Mouse (Mus musculus): ENCODE results near the gene Akap11.
"Not testable (repeated sequence)": the region's sequence is repeated elsewhere in the genome, so short reads cannot be mapped to it uniquely, and the experiment has no call there.

The Akap11 gene

GRCm38 (mm10) chr14:78536281-78537165 is at the start of gene Akap11:
TSS of gene Akap11 (minus strand) at chr14:78536808.
- DNase-seq (ENCODE audit: low spot score in 2 of 2), result peak; percentile 89 to 92

- no peak for DNase-seq (ENCODE audit: low spot score in 2 of 2)
Measured at GRCm38 (mm10) chr14:78584222-78584621, 47.6 kb upstream of the Akap11 start.

- no peak for DNase-seq (ENCODE audit: low spot score in 2 of 2)
Measured at GRCm38 (mm10) chr14:78583168-78583567, 46.6 kb upstream of the Akap11 start.

- DNase-seq (ENCODE audit: low spot score in 2 of 2), result no peak
Measured at GRCm38 (mm10) chr14:78575899-78576298, 39.3 kb upstream of the Akap11 start.

- no peak for DNase-seq (ENCODE audit: low spot score in 2 of 2)
Measured at GRCm38 (mm10) chr14:78568410-78568809, 31.8 kb upstream of the Akap11 start.

GRCm38 (mm10) chr14:78566431-78566830 is 29.8 kb upstream of the Akap11 start:
- DNase-seq (ENCODE audit: low spot score in 2 of 2), result no peak

GRCm38 (mm10) chr14:78564292-78564691 is 27.7 kb upstream of the Akap11 start:
- no peak for DNase-seq (ENCODE audit: low spot score in 2 of 2)

GRCm38 (mm10) chr14:78563211-78563610 is 26.6 kb upstream of the Akap11 start:
- no peak for DNase-seq (ENCODE audit: low spot score in 2 of 2)

GRCm38 (mm10) chr14:78562121-78562520 is 25.5 kb upstream of the Akap11 start:
- DNase-seq (ENCODE audit: low spot score in 2 of 2), result no peak

GRCm38 (mm10) chr14:78559042-78559441 is 22.4 kb upstream of the Akap11 start:
- DNase-seq (ENCODE audit: low spot score in 2 of 2), result no peak

- not testable (repeated sequence) for DNase-seq (ENCODE audit: low spot score in 2 of 2)
Measured at GRCm38 (mm10) chr14:78554830-78555229, 18.2 kb upstream of the Akap11 start.

GRCm38 (mm10) chr14:78553661-78554060 is 17.1 kb upstream of the Akap11 start:
- no peak for DNase-seq (ENCODE audit: low spot score in 2 of 2)

GRCm38 (mm10) chr14:78548807-78549206 is 12.2 kb upstream of the Akap11 start:
- no peak for DNase-seq (ENCODE audit: low spot score in 2 of 2)

- DNase-seq (ENCODE audit: low spot score in 2 of 2), result no peak
Measured at GRCm38 (mm10) chr14:78541319-78541718, 4.7 kb upstream of the Akap11 start.

- no peak for DNase-seq (ENCODE audit: low spot score in 2 of 2)
Measured at GRCm38 (mm10) chr14:78539821-78540220, 3.2 kb upstream of the Akap11 start.

GRCm38 (mm10) chr14:78538572-78539320 is 2.1 kb upstream of the Akap11 start:
- no peak for DNase-seq (ENCODE audit: low spot score in 2 of 2)

- no peak for DNase-seq (ENCODE audit: low spot score in 2 of 2)
Measured at GRCm38 (mm10) chr14:78537551-78537950, 943 bp upstream of the Akap11 start.

- DNase-seq (ENCODE audit: low spot score in 2 of 2), result no peak
Measured at GRCm38 (mm10) chr14:78535366-78535765, 1.2 kb downstream of the Akap11 start.

GRCm38 (mm10) chr14:78534651-78535050 is 2.0 kb downstream of the Akap11 start:
- no peak for DNase-seq (ENCODE audit: low spot score in 2 of 2)

- no peak for DNase-seq (ENCODE audit: low spot score in 2 of 2)
Measured at GRCm38 (mm10) chr14:78533701-78534100, 2.9 kb downstream of the Akap11 start.

GRCm38 (mm10) chr14:78532345-78532744 is 4.3 kb downstream of the Akap11 start:
- no peak for DNase-seq (ENCODE audit: low spot score in 2 of 2)

- DNase-seq (ENCODE audit: low spot score in 2 of 2), result no peak
Measured at GRCm38 (mm10) chr14:78530256-78530655, 6.4 kb downstream of the Akap11 start.

All from natural killer cell, adult 2 months (primary cell).